Mouse (Mus musculus): ENCODE results near the gene Rnf227. TPM values are rescaled to one million over a fixed set of nuclear protein-coding genes. Genes with fewer than 3 reads are reported as not detected.

Rnf227 gene
- polyA plus RNA-seq, 1 experiment from 2014 or later, result 49.0 TPM

GRCm38 (mm10) chr11:69367616-69368355 lies 27.5 kb downstream of the Rnf227 start:
- ATAC-seq (ENCODE audit: low FRiP score), result 0 out of 2 replicates have a peak, but pooled peaks have one; percentile 9
- under 1% methylated on average over 22 of the region's 22 CpGs for WGBS
- no peaks in the 10 kb centered on the region for H3K27me3 ChIP-seq
- peak overlapping the region; percentile 100 for H3K27ac ChIP-seq
- H3K4me2 ChIP-seq (replicated peaks), result peak overlapping the region; percentile 63
- H3K4me3 ChIP-seq, result peak overlapping the region; percentile 99
- no peaks in the 10 kb centered on the region for H3K9me3 ChIP-seq (replicated peaks)
- peak overlapping the region; percentile 100 for H3K9ac ChIP-seq
- H3K4me1 ChIP-seq, result peaks cover 52% of the 10 kb centered on the region
- H3K36me3 ChIP-seq, result peaks cover 11% of the 10 kb centered on the region

GRCm38 (mm10) chr11:69368356-69369214 lies 28.3 kb downstream of the Rnf227 start:
- Histone ChIP-seq H3K4me2 (replicated peaks) (peak overlapping the region; percentile 63), H3K27me3 (no peaks in the 10 kb centered on the region), H3K4me3 (peak overlapping the region; percentile 99), H3K4me1 (peaks cover 52% of the 10 kb centered on the region), H3K9me3 (replicated peaks) (no peaks in the 10 kb centered on the region), H3K36me3 (peaks cover 8% of the 10 kb centered on the region), H3K9ac (peak overlapping the region; percentile 100), H3K27ac (peak overlapping the region; percentile 100)
- 0% methylated on average over 36 of the region's 106 CpGs for WGBS
- ATAC-seq (ENCODE audit: low FRiP score), result peak; percentile 12; the same call in 1 of the 2 replicates

GRCm38 (mm10) chr11:69369215-69369989 lies 29.1 kb downstream of the Rnf227 start, which contains the start of gene Chd3:
Chd3 (minus strand) TSS chr11:69369406.
- Histone ChIP-seq H3K4me1 (peaks cover 48% of the 10 kb centered on the region), H3K9ac (peak within 1 kb of the TSS; percentile 100), H3K36me3 (peaks cover 5% of the 10 kb centered on the region; the same call in 1 of the 2 replicates), H3K9me3 (replicated peaks) (no peaks in the 10 kb centered on the region), H3K27me3 (no peaks in the 10 kb centered on the region), H3K4me3 (peak within 1 kb of the TSS; percentile 99), H3K27ac (peak within 1 kb of the TSS; percentile 100), H3K4me2 (replicated peaks) (peak within 1 kb of the TSS; percentile 63)
- under 1% methylated on average over 19 of the region's 34 CpGs for WGBS
- no peak for ATAC-seq (ENCODE audit: low FRiP score)

GRCm38 (mm10) chr11:69369990-69370816 lies 29.9 kb downstream of the Rnf227 start:
- H3K9ac ChIP-seq, result peak overlapping the region; percentile 100; the same call in 1 of the 2 replicates
- WGBS, result 29% methylated on average over 2 of the region's 2 CpGs
- no peak for ATAC-seq (ENCODE audit: low FRiP score)
- peaks cover 40% of the 10 kb centered on the region for H3K4me1 ChIP-seq
- peak overlapping the region; percentile 99 for H3K4me3 ChIP-seq
- H3K9me3 ChIP-seq (replicated peaks), result no peaks in the 10 kb centered on the region
- H3K27me3 ChIP-seq, result no peaks in the 10 kb centered on the region
- H3K36me3 ChIP-seq, result peaks cover 5% of the 10 kb centered on the region; the same call in 1 of the 2 replicates
- peak overlapping the region; percentile 100 for H3K27ac ChIP-seq
- H3K4me2 ChIP-seq (replicated peaks), result peak overlapping the region; percentile 63

- peak overlapping the region; percentile 33 for H3K4me2 ChIP-seq (replicated peaks)
- peaks cover 33% of the 10 kb centered on the region for H3K4me1 ChIP-seq
- no peaks in the 10 kb centered on the region for H3K27me3 ChIP-seq
- H3K9ac ChIP-seq, result peak overlapping the region; percentile 42; the same call in 1 of the 2 replicates
- H3K4me3 ChIP-seq, result 0 out of 2 replicates have a peak overlapping the region, but pooled peaks have one; percentile 2
- ATAC-seq (ENCODE audit: low FRiP score), result no peak
- no peaks in the 10 kb centered on the region for H3K9me3 ChIP-seq (replicated peaks)
- H3K27ac ChIP-seq, result peak overlapping the region; percentile 75
- WGBS, result 7% methylated on average over 9 of the region's 9 CpGs
- peaks cover 8% of the 10 kb centered on the region; the same call in 1 of the 2 replicates for H3K36me3 ChIP-seq
These were observed 30.6 kb downstream of the Rnf227 start for GRCm38 (mm10) chr11:69370817-69371215.

GRCm38 (mm10) chr11:69371601-69372000 lies 31.3 kb downstream of the Rnf227 start:
- Histone ChIP-seq H3K4me2 (replicated peaks) (peak overlapping the region; percentile 33), H3K4me3 (peak overlapping the region; percentile 2; the same call in 1 of the 2 replicates), H3K9ac (peak overlapping the region; percentile 42; the same call in 1 of the 2 replicates), H3K4me1 (peaks cover 29% of the 10 kb centered on the region), H3K9me3 (replicated peaks) (no peaks in the 10 kb centered on the region), H3K27ac (peak overlapping the region; percentile 75), H3K36me3 (peaks cover 9% of the 10 kb centered on the region; the same call in 1 of the 2 replicates), H3K27me3 (no peaks in the 10 kb centered on the region)
- 25% methylated on average over 12 of the region's 12 CpGs for WGBS
- no peak for ATAC-seq (ENCODE audit: low FRiP score)

- ATAC-seq (ENCODE audit: low FRiP score), result no peak
These were observed 32.0 kb downstream of the Rnf227 start for GRCm38 (mm10) chr11:69372056-69372779.

GRCm38 (mm10) chr11:69372780-69373170 lies 32.5 kb downstream of the Rnf227 start:
- no peak for ATAC-seq (ENCODE audit: low FRiP score)
- Histone ChIP-seq H3K27ac (no peak overlapping the region), H3K9me3 (replicated peaks) (no peaks in the 10 kb centered on the region), H3K36me3 (peaks cover 11% of the 10 kb centered on the region; the same call in 1 of the 2 replicates), H3K4me1 (peaks cover 26% of the 10 kb centered on the region), H3K4me2 (replicated peaks) (no peak overlapping the region), H3K9ac (no peak overlapping the region), H3K4me3 (no peak overlapping the region), H3K27me3 (no peaks in the 10 kb centered on the region)
- WGBS, result 64% methylated on average over 3 of the region's 3 CpGs

More at GRCm38 (mm10) chr11:69372056-69372779, 32.0 kb downstream of the Rnf227 start:
- Histone ChIP-seq H3K4me2 (replicated peaks) (peak overlapping the region; percentile 33), H3K36me3 (peaks cover 9% of the 10 kb centered on the region; the same call in 1 of the 2 replicates), H3K27me3 (no peaks in the 10 kb centered on the region), H3K4me3 (peak overlapping the region; percentile 2; the same call in 1 of the 2 replicates), H3K27ac (peak overlapping the region; percentile 75), H3K9me3 (replicated peaks) (no peaks in the 10 kb centered on the region), H3K4me1 (peaks cover 29% of the 10 kb centered on the region), H3K9ac (peak overlapping the region; percentile 27; the same call in 1 of the 2 replicates)
- 48% methylated on average over 12 of the region's 12 CpGs for WGBS

GRCm38 (mm10) chr11:69373223-69373965 lies 33.1 kb downstream of the Rnf227 start:
- H3K27ac ChIP-seq, result no peak overlapping the region
- H3K4me1 ChIP-seq, result peaks cover 22% of the 10 kb centered on the region
- H3K36me3 ChIP-seq, result peaks cover 16% of the 10 kb centered on the region; the same call in 1 of the 2 replicates
- no peak overlapping the region for H3K4me3 ChIP-seq
- no peak overlapping the region for H3K4me2 ChIP-seq (replicated peaks)
- ATAC-seq (ENCODE audit: low FRiP score), result no peak
- H3K9me3 ChIP-seq (replicated peaks), result no peaks in the 10 kb centered on the region
- no peaks in the 10 kb centered on the region for H3K27me3 ChIP-seq
- 89% methylated on average over 16 of the region's 16 CpGs for WGBS
- no peak overlapping the region; the same call in 1 of the 2 replicates for H3K9ac ChIP-seq

GRCm38 (mm10) chr11:69375646-69376045 lies 35.4 kb downstream of the Rnf227 start:
- Histone ChIP-seq H3K27ac (no peak overlapping the region), H3K9me3 (replicated peaks) (no peaks in the 10 kb centered on the region), H3K4me1 (peaks cover 19% of the 10 kb centered on the region), H3K4me3 (no peak overlapping the region), H3K27me3 (no peaks in the 10 kb centered on the region), H3K9ac (no peak overlapping the region), H3K4me2 (replicated peaks) (no peak overlapping the region), H3K36me3 (peaks cover 16% of the 10 kb centered on the region; the same call in 1 of the 2 replicates)
- WGBS, result 88% methylated on average over 4 of the region's 4 CpGs
- no peak for ATAC-seq (ENCODE audit: low FRiP score)
